Mouse (Mus musculus): ENCODE results near the gene Trp53bp1.
A peak's percentile ranks its signal among the peaks of the same experiment; 100 is the strongest.

Trp53bp1 gene

GRCm38 (mm10) chr2:121271236-121271927, at the start of gene Trp53bp1:
Gene Trp53bp1, minus strand, starts transcription at chr2:121271407.
- peak; percentile 98 for DNase-seq (ENCODE audit: low spot score)

- DNase-seq (ENCODE audit: low spot score): no peak
Observed at GRCm38 (mm10) chr2:121316278-121316677, 45.1 kb upstream of the Trp53bp1 start.

- peak; percentile 30 for DNase-seq (ENCODE audit: low spot score)
Observed at GRCm38 (mm10) chr2:121308997-121309416, 37.8 kb upstream of the Trp53bp1 start.

- no peak for DNase-seq (ENCODE audit: low spot score)
Observed at GRCm38 (mm10) chr2:121300036-121300435, 28.8 kb upstream of the Trp53bp1 start.

- DNase-seq (ENCODE audit: low spot score): no peak
Observed at GRCm38 (mm10) chr2:121299471-121299870, 28.3 kb upstream of the Trp53bp1 start.

- peak; percentile 50 for DNase-seq (ENCODE audit: low spot score)
Observed at GRCm38 (mm10) chr2:121298131-121298530, 26.9 kb upstream of the Trp53bp1 start.

- DNase-seq (ENCODE audit: low spot score): no peak
Observed at GRCm38 (mm10) chr2:121297701-121298100, 26.5 kb upstream of the Trp53bp1 start.

GRCm38 (mm10) chr2:121296754-121297231, 25.6 kb upstream of the Trp53bp1 start:
- peak; percentile 56 for DNase-seq (ENCODE audit: low spot score)

- peak; percentile 36 for DNase-seq (ENCODE audit: low spot score)
Observed at GRCm38 (mm10) chr2:121295608-121296571, 24.7 kb upstream of the Trp53bp1 start.

GRCm38 (mm10) chr2:121294753-121295607, 23.8 kb upstream of the Trp53bp1 start:
- DNase-seq (ENCODE audit: low spot score): peak; percentile 71

GRCm38 (mm10) chr2:121294182-121294581, 23.0 kb upstream of the Trp53bp1 start:
- peak; percentile 36 for DNase-seq (ENCODE audit: low spot score)

GRCm38 (mm10) chr2:121292316-121293013, 21.3 kb upstream of the Trp53bp1 start:
- DNase-seq (ENCODE audit: low spot score): no peak

- peak; percentile 34 for DNase-seq (ENCODE audit: low spot score)
Observed at GRCm38 (mm10) chr2:121289730-121290540, 18.7 kb upstream of the Trp53bp1 start.

- peak; percentile 98 for DNase-seq (ENCODE audit: low spot score)
Observed at GRCm38 (mm10) chr2:121288901-121289729, 17.9 kb upstream of the Trp53bp1 start, which contains the start of gene Map1a. Gene Map1a, plus strand, starts transcription at chr2:121289600.

GRCm38 (mm10) chr2:121287850-121288249, 16.6 kb upstream of the Trp53bp1 start:
- DNase-seq (ENCODE audit: low spot score): no peak

GRCm38 (mm10) chr2:121271928-121272516, 815 bp upstream of the Trp53bp1 start:
- peak; percentile 27 for DNase-seq (ENCODE audit: low spot score)

GRCm38 (mm10) chr2:121270521-121271235, 529 bp downstream of the Trp53bp1 start:
- DNase-seq (ENCODE audit: low spot score): peak; percentile 73

GRCm38 (mm10) chr2:121268446-121268845, 2.8 kb downstream of the Trp53bp1 start:
- no peak for DNase-seq (ENCODE audit: low spot score)

Data from embryo, embryonic 10.5 days (tissue).